Mouse (Mus musculus) hindbrain, embryonic 14.5 days (tissue): ENCODE measurements around the gene Dedd. TPM values are rescaled to one million over a fixed set of nuclear protein-coding genes. Genes with fewer than 3 reads are reported as not detected.
"Not testable (repeated sequence)": the region's sequence is repeated elsewhere in the genome, so short reads cannot be mapped to it uniquely, and the experiment has no call there.

ENCODE experiments used
- ATAC-seq: fragments of 200-750 bp; cut with Nextera tagmentation; 2 replicates; pipeline ENCODE4 v1.8.0; 2017; ENCODE audit warnings: moderate number of reproducible peaks, mild to moderate bottlenecking, moderate TSS enrichment, moderate library complexity; ENCODE audit not compliant: low FRiP score
- DNase-seq: peaks from one replicate; pipeline ENCODE4 v3.0.0-alpha.2; 2015; ENCODE audit warnings: low spot score
- H3K27ac ChIP-seq: fragments of 300-500 bp; sonication (generic); 2 replicates; pipeline ENCODE4 v1.5.1; 2014; ENCODE audit warnings: mild to moderate bottlenecking, moderate library complexity
- H3K27me3 ChIP-seq: fragments of 300-500 bp; sonication (generic); 2 replicates; pipeline ENCODE4 v1.6.1; 2014; ENCODE audit warnings: mild to moderate bottlenecking, low read length, mixed read lengths; ENCODE audit not compliant: control insufficient read depth, insufficient read depth
- H3K36me3 ChIP-seq: fragments of 300-500 bp; sonication (generic); replicated peaks from 2 replicates; pipeline ENCODE4 v1.6.1; 2014; ENCODE audit not compliant: control insufficient read depth, insufficient read depth
- H3K4me1 ChIP-seq: fragments of 300-500 bp; sonication (generic); replicated peaks from 2 replicates; pipeline ENCODE4 v1.6.1; 2014; ENCODE audit warnings: antibody characterized with exemption, low read length, mixed read lengths; ENCODE audit not compliant: control insufficient read depth, insufficient read depth
- H3K4me2 ChIP-seq: fragments of 300-500 bp; sonication (generic); replicated peaks from 2 replicates; pipeline ENCODE4 v1.6.1; 2014; ENCODE audit warnings: mild to moderate bottlenecking, moderate library complexity
- H3K4me3 ChIP-seq: fragments of 300-500 bp; sonication (generic); replicated peaks from 2 replicates; pipeline ENCODE4 v1.5.1; 2014; ENCODE audit warnings: mild to moderate bottlenecking, low read length
- H3K9ac ChIP-seq: fragments of 300-500 bp; sonication (generic); 2 replicates; pipeline ENCODE4 v1.6.1; 2014
- H3K9me3 ChIP-seq: fragments of 300-500 bp; sonication (generic); 2 replicates; pipeline ENCODE4 v1.6.1; 2016; ENCODE audit warnings: low read length; ENCODE audit not compliant: control insufficient read depth
- whole genome bisulfite sequencing: fragments of 180-500 bp; shearing (Covaris S2); extraction: QIAGEN DNeasy Blood & Tissue Kit; methylation state at CpG from one replicate; pipeline ENCODE4 v1.1.7; 2014; 5-methylcytosine and 5-hydroxymethylcytosine counted together
- polyA plus RNA-seq: library from polyadenylated mRNA; unstranded; fragments of >200 nt; fragmentation: Nextera tagmentation; extraction: Ambion mirVana; gene quantifications from 2 replicates; pipeline ENCODE4 v1.2.1, GENCODE M21; 2014

Gene Dedd
- polyA plus RNA-seq, 1 experiment from 2014 or later, result 45.9 TPM

DNA sequence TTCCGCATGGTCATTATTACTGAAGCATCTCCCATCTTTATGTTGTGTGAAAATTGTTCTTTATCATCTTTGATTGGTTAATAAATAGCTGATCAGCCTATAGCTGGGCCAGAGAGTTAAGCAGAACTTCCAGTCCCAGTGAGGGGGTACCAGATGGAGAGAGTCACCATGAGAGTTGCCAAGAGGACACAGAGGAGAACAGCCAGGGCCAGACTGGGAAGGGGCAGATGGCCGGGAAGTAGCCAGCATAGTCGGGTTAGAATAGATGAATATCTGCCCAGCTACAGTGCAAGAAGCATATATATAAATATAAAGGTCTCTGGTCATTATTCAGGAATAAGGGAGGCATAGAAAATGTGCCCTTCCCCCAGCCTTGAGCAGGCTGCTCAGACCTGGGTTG, 30.7 kb upstream of the Dedd start:
- H3K36me3 ChIP-seq, result no peaks in the 10 kb centered on the region
- ATAC-seq (no peak), DNase-seq (no peak)
- WGBS, result 69% methylated on average over 3 of the region's 3 CpGs
- no peak overlapping the region for H3K4me3 ChIP-seq
- no peak overlapping the region for H3K27ac ChIP-seq
- H3K9me3 ChIP-seq, result no peaks in the 10 kb centered on the region
- no peak overlapping the region for H3K9ac ChIP-seq
- no peak overlapping the region for H3K4me2 ChIP-seq
- H3K4me1 ChIP-seq, result peaks cover 7% of the 10 kb centered on the region
- peaks cover 17% of the 10 kb centered on the region; the same call in 1 of the 2 replicates for H3K27me3 ChIP-seq

DNA sequence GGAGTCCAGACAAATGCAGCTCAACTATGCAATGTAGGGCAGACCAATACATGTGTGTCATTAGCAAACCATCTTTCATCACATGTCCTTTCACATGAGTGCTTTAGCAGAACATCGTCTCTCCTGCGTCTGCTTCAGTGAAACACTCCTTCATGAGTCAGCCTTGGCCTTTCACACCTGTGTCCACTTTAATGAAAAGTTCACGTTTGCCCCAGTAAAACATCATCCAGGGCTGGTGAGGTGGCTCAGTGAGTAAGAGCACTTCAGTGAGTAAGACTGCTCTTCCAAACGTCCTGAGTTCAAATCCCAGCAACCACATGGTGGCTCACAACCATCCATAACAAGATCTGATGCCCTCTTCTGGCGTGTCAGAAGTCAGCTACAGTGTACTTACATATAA, 22.8 kb upstream of the Dedd start:
- not testable (repeated sequence) for DNase-seq, H3K4me1 ChIP-seq, H3K27ac ChIP-seq, H3K9me3 ChIP-seq, H3K36me3 ChIP-seq, ATAC-seq, H3K4me2 ChIP-seq, H3K4me3 ChIP-seq, H3K27me3 ChIP-seq, H3K9ac ChIP-seq
- WGBS, result 76% methylated on average over 5 of the region's 5 CpGs

DNA sequence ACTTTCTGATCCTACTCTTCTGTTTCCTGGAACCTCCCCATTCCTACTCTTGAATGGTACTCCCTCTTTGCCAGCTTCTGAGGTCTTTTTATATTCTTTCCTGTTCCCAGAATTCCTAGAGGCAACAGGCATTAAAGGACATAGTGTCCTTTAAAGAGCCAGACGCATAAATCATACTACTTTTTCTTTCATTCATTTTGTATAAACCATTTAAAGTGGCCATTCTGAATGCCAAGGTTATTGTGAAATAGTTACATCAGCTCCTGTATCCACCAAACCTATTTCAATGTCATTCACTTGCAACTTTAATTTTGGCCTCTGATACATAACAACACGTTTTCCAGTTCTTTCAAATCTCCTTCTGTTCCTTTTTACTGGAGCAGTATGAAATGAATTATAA, 19.6 kb upstream of the Dedd start:
- H3K9ac ChIP-seq, result no peak overlapping the region
- no peaks in the 10 kb centered on the region for H3K36me3 ChIP-seq
- no peaks in the 10 kb centered on the region for H3K9me3 ChIP-seq
- no peak overlapping the region for H3K4me3 ChIP-seq
- WGBS, result 70% methylated on average over 2 of the region's 2 CpGs
- H3K27me3 ChIP-seq, result no peaks in the 10 kb centered on the region
- no peak overlapping the region for H3K4me2 ChIP-seq
- ATAC-seq (no peak), DNase-seq (no peak)
- no peaks in the 10 kb centered on the region for H3K4me1 ChIP-seq
- H3K27ac ChIP-seq, result no peak overlapping the region

DNA sequence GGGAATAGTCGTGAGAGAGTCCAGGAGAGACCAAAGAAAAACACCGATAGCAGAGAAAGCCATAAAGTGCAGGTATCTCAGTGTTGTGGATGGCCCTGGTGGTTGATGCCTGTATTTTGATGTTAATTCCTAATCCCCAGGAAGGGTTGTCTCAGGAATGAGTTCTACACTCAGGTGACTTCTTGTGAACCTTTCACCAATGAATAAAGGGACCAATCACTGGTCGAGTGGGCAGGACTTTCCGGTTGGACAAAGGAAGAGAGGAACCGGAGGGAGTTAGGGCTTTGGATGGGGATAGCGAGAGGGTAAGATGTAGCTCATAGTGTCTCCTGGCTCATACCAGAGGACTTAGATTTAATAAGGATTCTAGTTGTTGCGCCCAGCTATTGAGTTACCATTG, 9.2 kb upstream of the Dedd start:
- 0 out of 2 replicates have a peak, but pooled peaks cover 3% of the 10 kb centered on the region for H3K36me3 ChIP-seq
- H3K9ac ChIP-seq, result no peak overlapping the region
- H3K4me3 ChIP-seq, result no peak overlapping the region; the same call in 1 of the 2 replicates
- no peak overlapping the region for H3K27ac ChIP-seq
- no peaks in the 10 kb centered on the region for H3K27me3 ChIP-seq
- 0 out of 2 replicates have a peak overlapping the region, but pooled peaks have one; percentile 15 for H3K4me2 ChIP-seq
- WGBS, result 12% methylated on average over 7 of the region's 7 CpGs
- H3K4me1 ChIP-seq, result no peaks in the 10 kb centered on the region
- H3K9me3 ChIP-seq, result no peaks in the 10 kb centered on the region
- DNase-seq (no peak), ATAC-seq (no peak)

DNA sequence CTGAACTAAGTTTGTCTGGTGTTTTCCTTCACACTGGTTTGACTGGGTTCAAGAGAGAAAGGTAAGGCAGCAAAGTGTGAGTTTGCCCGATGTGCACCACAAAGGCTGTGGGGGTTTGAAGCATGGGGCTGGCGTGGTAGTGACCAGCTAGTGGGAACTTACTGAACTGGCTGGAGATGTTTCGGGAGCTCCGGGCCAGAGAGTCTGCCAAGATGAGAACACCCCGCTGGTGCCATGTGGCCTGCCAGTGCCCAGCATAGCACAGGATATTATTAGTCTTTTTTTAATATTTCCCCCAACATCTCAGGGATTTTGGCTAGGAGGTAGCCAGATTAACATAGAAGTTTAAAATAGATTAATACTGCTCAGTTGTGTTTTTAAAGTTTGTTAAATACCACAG, 8.8 kb upstream of the Dedd start:
- Histone ChIP-seq H3K9me3 (no peaks in the 10 kb centered on the region), H3K4me2 (0 out of 2 replicates have a peak overlapping the region, but pooled peaks have one; percentile 15), H3K36me3 (0 out of 2 replicates have a peak, but pooled peaks cover 3% of the 10 kb centered on the region), H3K4me3 (no peak overlapping the region; the same call in 1 of the 2 replicates), H3K27me3 (no peaks in the 10 kb centered on the region), H3K4me1 (no peaks in the 10 kb centered on the region), H3K9ac (no peak overlapping the region), H3K27ac (no peak overlapping the region)
- 15% methylated on average over 5 of the region's 5 CpGs for WGBS
- ATAC-seq (no peak), DNase-seq (no peak)

DNA sequence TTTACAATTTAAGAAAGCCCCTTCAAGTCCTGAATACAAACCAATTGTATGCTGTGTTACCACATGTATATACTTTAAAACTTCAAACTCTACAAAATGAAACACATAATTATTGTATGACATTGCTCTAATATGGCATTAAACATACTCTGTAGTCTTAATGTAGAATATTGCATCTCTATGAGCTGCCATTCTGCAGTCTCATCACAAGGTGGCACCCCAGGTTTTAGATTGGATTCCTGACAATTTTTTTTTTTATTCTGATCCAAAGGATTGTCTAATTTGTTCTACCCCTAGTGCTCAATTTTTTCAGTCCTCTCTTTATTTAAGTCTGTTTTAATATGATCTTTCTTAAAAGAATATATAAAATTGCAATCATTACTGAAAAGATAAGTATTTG, 7.5 kb upstream of the Dedd start:
- Histone ChIP-seq H3K4me2 (no peak overlapping the region), H3K4me3 (no peak overlapping the region), H3K9ac (no peak overlapping the region), H3K27me3 (no peaks in the 10 kb centered on the region), H3K4me1 (no peaks in the 10 kb centered on the region; the same call in 1 of the 2 replicates), H3K9me3 (no peaks in the 10 kb centered on the region), H3K36me3 (0 out of 2 replicates have a peak, but pooled peaks cover 9% of the 10 kb centered on the region), H3K27ac (no peak overlapping the region)
- DNase-seq (peak; percentile 42), ATAC-seq (no peak)

DNA sequence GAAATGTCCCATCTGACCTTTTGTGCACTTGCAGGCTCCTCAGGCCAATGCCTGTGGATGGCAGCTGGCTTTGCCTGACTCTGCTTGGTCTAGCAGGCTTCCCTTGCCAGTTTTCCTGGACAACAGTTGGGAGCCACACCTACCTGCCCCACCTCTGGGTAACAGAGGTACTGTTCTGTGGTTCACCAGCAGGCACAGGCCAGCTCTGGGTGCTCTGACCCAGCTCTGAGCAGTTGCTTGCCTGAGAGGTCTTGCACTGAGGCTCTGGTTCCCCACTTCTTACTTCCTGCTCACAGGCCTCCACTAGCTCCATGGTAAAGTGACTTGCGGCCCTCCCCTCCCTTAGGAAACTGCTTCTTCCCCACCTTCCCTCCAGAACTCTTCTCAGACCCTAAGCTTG, 6.9 kb upstream of the Dedd start:
- Histone ChIP-seq H3K36me3 (0 out of 2 replicates have a peak, but pooled peaks cover 9% of the 10 kb centered on the region), H3K4me2 (no peak overlapping the region), H3K9me3 (no peaks in the 10 kb centered on the region), H3K27ac (no peak overlapping the region), H3K4me1 (peaks cover under 1% of the 10 kb centered on the region; the same call in 1 of the 2 replicates), H3K9ac (no peak overlapping the region), H3K27me3 (no peaks in the 10 kb centered on the region), H3K4me3 (no peak overlapping the region)
- 93% methylated on average over 1 of the region's 1 CpGs for WGBS
- DNase-seq (no peak), ATAC-seq (peak; percentile 40; the same call in 1 of the 2 replicates)

DNA sequence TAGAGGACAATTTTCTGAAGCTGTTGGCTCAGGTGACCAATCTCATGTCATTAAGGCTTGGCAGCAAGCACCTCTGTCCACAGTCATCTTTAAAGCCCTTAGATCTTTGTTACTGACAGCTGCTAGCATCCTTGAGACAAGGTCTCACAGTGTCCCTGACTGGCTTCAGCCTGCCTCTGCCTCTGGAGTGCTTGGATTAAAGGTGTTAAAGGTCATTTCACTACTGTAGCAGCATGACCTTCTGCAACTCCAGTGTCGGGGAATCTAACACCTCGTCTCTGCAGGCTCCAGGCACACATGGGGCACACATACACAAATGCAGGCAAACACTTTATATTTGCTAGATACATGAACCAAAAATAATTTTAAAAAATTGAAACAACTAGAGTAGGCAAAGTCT, 3.4 kb upstream of the Dedd start:
- peaks cover 20% of the 10 kb centered on the region for H3K4me1 ChIP-seq
- DNase-seq, result no peak
- 87% methylated on average over 2 of the region's 2 CpGs for WGBS
- 0 out of 2 replicates have a peak, but pooled peaks cover 9% of the 10 kb centered on the region for H3K36me3 ChIP-seq
- no peak overlapping the region for H3K9ac ChIP-seq
- H3K27ac ChIP-seq, result no peak overlapping the region
- H3K9me3 ChIP-seq, result no peaks in the 10 kb centered on the region
- no peak for ATAC-seq
- H3K27me3 ChIP-seq, result no peaks in the 10 kb centered on the region
- H3K4me2 ChIP-seq, result no peak overlapping the region
- H3K4me3 ChIP-seq, result no peak overlapping the region

DNA sequence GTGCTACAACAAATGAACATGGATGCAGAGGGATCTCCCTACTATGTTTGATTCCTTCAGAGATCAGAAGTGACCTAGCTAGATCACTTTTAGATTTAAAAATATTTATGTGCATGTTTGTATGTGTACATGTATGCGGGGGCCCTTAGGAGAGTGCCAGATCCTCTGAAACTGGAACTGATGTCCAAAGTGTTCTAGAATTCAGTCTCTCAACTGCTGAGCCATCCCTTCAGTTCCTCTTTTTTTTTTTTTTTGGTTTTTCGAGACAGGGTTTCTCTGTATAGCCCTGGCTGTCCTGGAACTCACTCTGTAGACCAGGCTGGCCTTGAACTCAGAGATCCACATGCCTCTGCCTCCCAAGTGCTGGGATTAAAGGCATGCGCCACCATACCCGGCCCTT, 2.4 kb upstream of the Dedd start:
- H3K4me2 ChIP-seq, H3K27ac ChIP-seq, H3K9me3 ChIP-seq, H3K9ac ChIP-seq, DNase-seq, H3K36me3 ChIP-seq, H3K27me3 ChIP-seq, H3K4me3 ChIP-seq, ATAC-seq: not testable (repeated sequence)
- 84% methylated on average over 3 of the region's 4 CpGs for WGBS
- peaks cover 28% of the 10 kb centered on the region for H3K4me1 ChIP-seq

DNA sequence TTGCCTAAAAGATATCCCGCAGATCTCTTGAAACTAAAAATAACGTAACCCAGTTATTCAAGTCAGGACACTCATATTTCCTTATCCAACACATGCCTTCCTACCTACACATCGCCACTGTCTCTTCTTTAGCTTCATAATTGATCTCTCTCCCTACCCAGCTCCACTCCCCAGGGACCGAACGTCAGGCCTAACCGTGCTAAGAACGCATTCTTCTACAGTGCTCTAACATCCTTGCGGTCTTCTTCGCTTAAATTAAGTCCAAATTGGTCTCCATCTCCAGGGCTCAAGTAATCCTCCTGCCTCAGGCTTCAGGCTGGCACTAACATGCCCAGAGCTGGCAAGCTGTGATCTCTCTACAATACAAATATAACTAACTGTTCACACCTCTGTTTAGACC, 701 bp upstream of the Dedd start:
- Histone ChIP-seq H3K27ac (peak overlapping the region; percentile 95), H3K9me3 (no peaks in the 10 kb centered on the region), H3K9ac (peak overlapping the region; percentile 81), H3K4me3 (peak overlapping the region; percentile 89), H3K36me3 (peaks cover 13% of the 10 kb centered on the region; the same call in 1 of the 2 replicates), H3K27me3 (no peaks in the 10 kb centered on the region), H3K4me2 (peak overlapping the region; percentile 78), H3K4me1 (peaks cover 33% of the 10 kb centered on the region)
- peak; percentile 40 for DNase-seq
- 35% methylated on average over 9 of the region's 9 CpGs for WGBS
- no peak for ATAC-seq
